Comparison of ENCODE assay signal across 8 mouse cellular contexts in the genomic region with DNA sequence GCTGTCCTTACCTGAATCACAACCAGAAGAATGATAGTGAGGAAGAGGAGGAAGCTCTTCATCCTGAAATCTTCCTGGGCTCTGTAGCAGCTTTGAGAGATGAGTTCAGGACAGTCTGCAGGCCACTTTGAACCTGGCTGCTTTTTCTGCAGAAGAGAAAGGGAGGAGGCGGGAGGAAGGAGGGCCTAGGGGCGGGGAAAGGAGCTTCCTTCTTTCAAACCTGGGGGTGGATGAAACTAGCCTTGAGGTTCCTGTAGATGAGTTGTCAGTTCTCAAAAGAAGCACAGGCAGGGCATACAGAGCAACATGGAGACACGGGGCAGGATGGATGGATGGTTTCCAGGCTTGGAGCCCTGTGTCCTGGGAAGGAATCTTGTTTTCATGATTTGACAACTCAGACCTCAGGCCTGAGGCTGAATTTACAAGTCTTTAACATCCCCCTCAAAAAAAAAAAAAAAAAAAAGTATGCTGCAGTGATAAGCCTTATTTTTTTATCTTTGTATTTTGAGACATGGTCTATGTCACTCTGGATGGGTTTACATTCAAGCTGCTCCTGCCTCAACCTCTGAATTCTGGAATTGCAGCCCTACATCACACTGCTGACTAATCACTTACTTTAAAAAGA. TPM values are rescaled to one million over a fixed set of nuclear protein-coding genes. Genes with fewer than 3 reads are reported as not detected.
DNase-seq lines count a peak whose midpoint lies in the region; ATAC-seq lines count a peak whose summit lies in the region.

Gene Cd52 (minus strand): TSS at position 160 of the 625 bp plus-strand sequence.

- DNase-seq in layer of hippocampus, adult 9-11 months: peak; percentile 64
- DNase-seq in layer of hippocampus, adult 9-10 months (ENCODE audit: low spot score): no peak
- peak; percentile 92 for DNase-seq in induced T-regulatory cell, adult 2 months (ENCODE audit: low read depth)
- peak; percentile 87 for DNase-seq in thymus, postnatal 25 days
- DNase-seq in left cerebral cortex, adult 11 months (ENCODE audit: low spot score): no peak
- DNase-seq in neural tube, embryonic 10.5 days (ENCODE audit: extremely low spot score, low spot score): no peak
- DNase-seq in right cerebral cortex, postnatal 25 days: no peak

- peak; percentile 53 for ATAC-seq in megakaryocyte, adult 5-6 weeks (ENCODE audit: poor library complexity, severe bottlenecking)

RNA-seq across cellular contexts. Expression of gene Cd52, which starts in this region (rescaled TPM):
- total RNA-seq in megakaryocyte, adult 5-6 weeks (2015): 2,426 and 2,524 TPM in 2 replicates
- 3,236 and 3,524 TPM in 2 replicates for total RNA-seq in megakaryocyte, adult 5-6 weeks (2017)

Comparison
In these comparisons a context has a peak if more than half of its experiments do, and no peak if none do; other contexts are left out.
1. DNase-seq: peak in layer of hippocampus, adult 9-11 months (single experiment), induced T-regulatory cell, adult 2 months (single experiment) and thymus, postnatal 25 days (single experiment); none in layer of hippocampus, adult 9-10 months (single experiment), left cerebral cortex, adult 11 months (single experiment), neural tube, embryonic 10.5 days (single experiment) and right cerebral cortex, postnatal 25 days (single experiment).